Mouse (Mus musculus) testis, adult 2 months (tissue): ENCODE measurements around the gene Hoxb7.

Experiments used
- CTCF ChIP-seq: fragments of 200-500 bp; IDR thresholded peaks from 2 replicates; pipeline ENCODE4 v1.5.1; 2012; ENCODE audit warnings: low read depth, mild to moderate bottlenecking, inconsistent platforms, low read length, moderate library complexity; ENCODE audit not compliant: control insufficient read depth, insufficient read depth, insufficient replicate concordance
- POLR2A ChIP-seq: fragments of 200-500 bp; IDR thresholded peaks from 2 replicates; pipeline ENCODE4 v1.6.1; 2012; ENCODE audit warnings: low read depth, mild to moderate bottlenecking, inconsistent platforms, low read length, moderate library complexity; ENCODE audit not compliant: control insufficient read depth

- TF ChIP-seq CTCF (no peak), POLR2A (no peak)
Measured at GRCm38 (mm10) chr11:96297428-96297827, 11.0 kb downstream of the Hoxb7 start.
